Mouse (Mus musculus) heart, embryonic 13.5 days (tissue): ENCODE measurements around the gene Gm5483. TPM values are rescaled to one million over a fixed set of nuclear protein-coding genes. Genes with fewer than 3 reads are reported as not detected.

Source experiments
- polyA plus RNA-seq: library from polyadenylated mRNA; unstranded; fragments of >200 nt; fragmentation: Nextera tagmentation; extraction: Ambion mirVana; gene quantifications from 2 replicates; pipeline ENCODE4 v1.2.1, GENCODE M21; 2015

Gm5483 gene
- polyA plus RNA-seq, 1 experiment from 2014 or later = 0.70 TPM

Other genes with a start within 250 kb of the Gm5483 start
- 6.7 and 6.9 TPM in 2 replicates for gene Parp9, start 245.7 kb upstream of the Gm5483 start, polyA plus RNA-seq
- 4.5 and 4.6 TPM in 2 replicates for gene Dtx3l, start 245.1 kb upstream of the Gm5483 start, polyA plus RNA-seq
- 39.8 and 41.4 TPM in 2 replicates for gene Kpna1, start 205.5 kb upstream of the Gm5483 start, polyA plus RNA-seq
- gene Wdr5b, start 143.0 kb upstream of the Gm5483 start, polyA plus RNA-seq = 6.2 and 6.7 TPM in 2 replicates
- 791 and 887 TPM in 2 replicates for gene Fam162a, start 112.6 kb upstream of the Gm5483 start, polyA plus RNA-seq
- 80.5 and 89.1 TPM in 2 replicates for gene Ccdc58, start 112.5 kb upstream of the Gm5483 start, polyA plus RNA-seq
- not detected in 2 replicates for gene Csta1, start 53.0 kb upstream of the Gm5483 start, polyA plus RNA-seq
- not detected in 2 replicates for gene Stfa2l1, start 27.4 kb upstream of the Gm5483 start, polyA plus RNA-seq
- gene Gm5416, start 26.2 kb downstream of the Gm5483 start, polyA plus RNA-seq = not detected in 2 replicates
- gene 2010005H15Rik, start 37.3 kb downstream of the Gm5483 start, polyA plus RNA-seq = 0.68 TPM in 1 of 2 replicates, not detected in the other
- 2.4 and 4.3 TPM in 2 replicates for gene Stfa1, start 92.7 kb downstream of the Gm5483 start, polyA plus RNA-seq
- gene BC117090, start 150.1 kb downstream of the Gm5483 start, polyA plus RNA-seq = not detected in 2 replicates
- 2.1 and 2.6 TPM in 2 replicates for gene BC100530, start 183.5 kb downstream of the Gm5483 start, polyA plus RNA-seq
- 0.60 TPM in 1 of 2 replicates, not detected in the other for gene Stfa2, start 224.2 kb downstream of the Gm5483 start, polyA plus RNA-seq